Mouse (Mus musculus) erythroblast, embryonic 14.5 days (primary cell): ENCODE measurements around the gene Mrvi1.

Experiments
- GATA1 ChIP-seq: IDR thresholded peaks from 2 replicates; pipeline ENCODE4 v1.6.1; 2012; ENCODE audit warnings: low read length, inconsistent platforms, mixed read lengths
- TAL1 ChIP-seq: IDR thresholded peaks from 3 replicates; pipeline ENCODE4 v1.6.1; 2012; ENCODE audit warnings: low read length, inconsistent platforms, mixed read lengths

DNA sequence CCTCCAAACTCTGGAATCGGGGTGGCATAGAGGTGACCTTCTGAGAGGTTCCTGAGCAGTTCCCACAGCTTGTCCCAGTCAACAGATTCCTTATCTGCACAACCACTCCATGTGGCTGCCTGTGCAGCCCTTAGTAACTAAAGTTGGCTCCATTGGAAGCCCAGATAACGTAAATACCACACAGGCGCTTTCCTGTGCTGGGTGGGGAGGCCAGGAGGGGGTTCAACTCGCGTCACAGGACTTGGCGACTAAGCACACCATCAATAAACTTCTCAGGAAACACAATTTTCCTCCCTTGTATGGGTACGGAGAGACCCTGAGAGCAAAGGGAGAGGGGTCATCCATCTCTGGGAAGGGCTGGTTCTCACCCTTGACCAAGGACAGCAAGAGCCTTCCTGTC is 79.0 kb downstream of the Mrvi1 start:
- TF ChIP-seq TAL1 (peak; percentile 40; the same call in 1 of the 3 replicates), GATA1 (peak; percentile 71)
